Mouse (Mus musculus): ENCODE measurements around the gene Glipr2.
A peak's percentile ranks its signal among the peaks of the same experiment; 100 is the strongest.

Glipr2 gene

DNA sequence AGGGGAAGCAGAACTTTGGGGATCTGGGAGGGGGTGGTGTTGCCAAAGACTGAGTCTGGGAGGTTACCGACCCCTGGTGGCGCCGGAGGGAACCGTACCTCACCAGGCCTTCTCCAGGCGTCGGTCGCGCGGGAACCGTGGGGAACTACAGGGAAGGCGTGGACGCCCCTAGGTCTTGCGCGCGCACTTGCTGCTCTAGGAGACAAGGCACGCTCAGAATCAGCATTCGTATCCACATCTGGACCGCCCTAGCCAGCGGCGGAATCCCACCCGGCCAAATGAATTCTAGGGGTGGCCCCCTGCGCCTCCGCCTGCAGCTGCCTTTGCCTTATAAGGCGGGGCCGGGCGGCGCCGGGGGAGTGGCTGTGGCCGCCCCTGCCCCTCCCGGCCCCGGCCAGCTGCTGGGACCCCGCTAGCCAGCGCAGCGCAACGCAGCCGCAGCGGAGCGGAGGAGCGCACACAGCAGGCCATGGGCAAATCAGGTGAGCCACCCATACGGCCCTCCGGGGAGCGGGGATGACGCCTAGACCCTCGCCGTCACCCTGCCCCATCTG, at the start of gene Glipr2:
Gene Glipr2 (plus strand): TSS at position 110 of the 554 bp plus-strand sequence.
- peak; percentile 86 for DNase-seq (ENCODE audit: low read depth)

GRCm38 (mm10) chr4:43918221-43918620, 39.0 kb upstream of the Glipr2 start:
- no peak for DNase-seq (ENCODE audit: low read depth)

DNA sequence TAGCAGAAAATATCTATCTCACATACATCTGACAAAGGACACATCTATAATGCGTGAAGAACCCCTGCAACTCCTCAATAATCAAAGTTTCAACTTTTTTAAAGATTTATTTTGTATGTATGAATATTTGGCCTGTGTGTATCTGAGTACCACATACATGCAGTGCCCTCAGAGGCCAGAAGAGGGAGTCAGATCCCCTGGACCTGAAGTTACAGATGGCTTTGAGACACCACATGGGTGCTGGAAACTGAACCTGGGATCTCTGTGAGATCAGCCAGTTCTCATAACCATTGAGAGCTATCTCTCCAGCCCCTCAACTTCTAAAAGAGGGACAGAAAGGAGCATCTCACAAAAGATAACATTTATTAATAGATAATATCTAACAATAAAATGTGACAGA, 36.6 kb upstream of the Glipr2 start:
- peak; percentile 8 for DNase-seq (ENCODE audit: low read depth)

DNA sequence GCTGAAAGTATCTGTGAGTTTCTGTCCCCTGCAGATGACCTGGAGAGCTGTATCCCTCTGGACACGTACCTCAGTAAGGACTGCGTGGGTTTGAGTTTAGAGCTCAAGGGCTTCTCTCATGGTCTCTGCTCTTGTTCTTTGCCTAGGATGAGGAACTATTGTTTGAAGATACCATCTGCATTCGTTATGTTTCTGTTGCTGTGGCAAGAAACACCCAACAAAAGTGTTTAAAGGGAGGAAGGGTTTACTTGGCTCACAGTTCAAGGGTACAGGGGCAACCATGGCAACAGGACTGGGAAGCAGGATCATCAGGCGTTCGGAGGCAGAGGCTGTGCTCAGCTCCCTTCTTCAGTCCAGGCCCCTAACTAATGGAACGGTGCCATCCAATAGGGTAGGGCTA, 32.1 kb upstream of the Glipr2 start:
- DNase-seq (ENCODE audit: low read depth), result no peak

GRCm38 (mm10) chr4:43925779-43926178, 31.4 kb upstream of the Glipr2 start:
- DNase-seq (ENCODE audit: low read depth), result peak; percentile 74

- peak; percentile 40 for DNase-seq (ENCODE audit: low read depth)
Observed at GRCm38 (mm10) chr4:43927826-43928225, 29.4 kb upstream of the Glipr2 start.

- DNase-seq (ENCODE audit: low read depth), result no peak
Observed at GRCm38 (mm10) chr4:43931877-43932276, 25.3 kb upstream of the Glipr2 start.

- no peak for DNase-seq (ENCODE audit: low read depth)
Observed at GRCm38 (mm10) chr4:43936186-43936585, 21.0 kb upstream of the Glipr2 start.

DNA sequence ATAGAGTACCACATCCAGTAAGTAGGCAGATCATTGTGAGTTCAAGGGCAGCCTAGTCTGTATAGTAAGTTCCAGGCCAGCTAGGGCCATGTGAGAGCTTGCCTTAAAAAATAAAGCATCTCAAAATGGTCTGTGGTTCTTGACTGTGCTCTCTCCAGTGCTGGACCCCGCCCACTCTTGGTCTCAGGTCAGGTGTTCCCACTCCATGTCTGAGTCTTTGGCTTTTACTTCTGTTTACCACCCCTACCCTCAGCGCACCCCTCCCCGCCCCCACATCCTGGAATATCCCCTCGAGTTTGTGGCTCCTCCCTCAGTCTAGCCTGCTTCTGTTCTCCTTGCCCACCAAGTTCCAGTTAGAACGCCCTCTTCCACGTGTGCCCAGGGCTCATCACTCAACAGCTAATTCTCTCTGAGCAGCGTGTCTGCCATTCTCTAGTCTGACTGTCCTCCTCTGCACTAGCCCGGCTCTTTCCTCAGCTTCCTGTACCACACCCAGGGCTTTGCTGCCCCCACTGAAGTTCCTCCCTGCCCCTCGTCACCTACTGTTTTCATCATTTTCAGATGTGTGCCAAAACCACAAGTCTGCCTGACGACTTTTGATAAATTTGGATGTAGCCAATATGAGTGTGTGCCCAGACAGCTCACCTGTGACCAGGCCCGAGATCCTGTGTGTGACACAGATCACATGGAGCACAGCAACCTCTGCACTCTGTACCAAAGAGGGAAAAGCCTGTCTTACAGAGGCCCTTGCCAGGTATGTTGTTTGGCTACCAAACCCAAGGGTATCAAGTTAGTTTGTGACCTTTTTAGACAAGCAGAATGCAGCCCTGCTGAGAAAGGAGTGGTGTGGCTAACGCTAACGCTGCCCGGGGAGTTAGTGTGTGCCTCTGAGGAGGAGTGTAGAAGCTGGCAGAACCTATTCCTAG, 20.2 kb upstream of the Glipr2 start:
- DNase-seq (ENCODE audit: low read depth), result no peak

DNA sequence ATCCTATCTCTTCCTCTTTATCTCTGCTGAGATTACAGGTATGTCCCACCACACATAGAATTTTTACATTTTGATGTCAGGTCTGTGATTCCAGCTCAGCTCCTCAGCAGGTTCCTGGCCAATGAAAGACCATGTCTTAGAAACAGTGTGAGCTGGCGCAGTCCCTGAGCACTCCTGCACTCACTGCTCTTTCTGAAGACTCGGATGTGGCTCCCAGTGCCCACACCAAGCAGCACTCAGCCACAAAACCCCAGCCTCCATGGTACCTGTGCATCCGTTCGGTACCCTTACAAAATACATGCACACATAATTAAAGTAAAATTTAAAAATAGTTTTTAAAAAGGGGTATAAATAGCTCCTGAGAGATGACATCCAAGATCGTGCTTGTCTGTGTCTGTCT, 15.9 kb upstream of the Glipr2 start:
- no peak for DNase-seq (ENCODE audit: low read depth)

GRCm38 (mm10) chr4:43942421-43942820, 14.8 kb upstream of the Glipr2 start:
- no peak for DNase-seq (ENCODE audit: low read depth)

GRCm38 (mm10) chr4:43947571-43947970, 9.6 kb upstream of the Glipr2 start:
- DNase-seq (ENCODE audit: low read depth), result no peak

- DNase-seq (ENCODE audit: low read depth), result no peak
Observed at GRCm38 (mm10) chr4:43957846-43958461, 753 bp downstream of the Glipr2 start.

DNA sequence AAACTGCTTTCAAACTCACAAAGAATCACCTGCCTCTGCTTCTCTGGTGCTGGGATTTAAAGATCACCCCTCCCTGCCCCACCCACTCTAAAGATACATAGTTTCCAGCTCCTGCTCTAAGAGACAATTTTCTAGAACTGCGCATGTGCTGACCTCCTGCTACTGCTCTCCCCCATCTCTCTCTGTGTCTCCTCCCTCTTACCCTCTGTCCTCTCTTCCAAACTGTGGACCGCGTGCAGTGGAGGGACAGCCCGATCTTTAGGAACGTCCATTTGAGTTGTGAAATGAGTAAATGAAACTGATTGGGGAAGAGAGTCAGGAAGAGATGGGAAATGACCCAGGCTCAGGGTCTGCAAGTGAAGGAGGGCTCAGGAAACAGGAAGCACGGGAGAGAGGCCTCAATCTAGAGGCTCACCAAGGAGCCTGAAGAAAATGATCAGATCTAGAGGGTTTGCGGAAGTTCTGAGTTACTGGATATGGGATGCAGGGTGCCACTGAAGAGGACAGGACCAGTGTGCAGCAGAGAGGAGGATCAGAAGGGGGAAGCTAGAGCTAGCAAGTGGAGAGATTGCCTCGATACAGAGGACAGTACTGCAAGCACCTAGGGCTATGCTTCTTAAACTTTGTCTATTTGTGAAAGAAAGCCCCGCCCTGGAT, 2.5 kb downstream of the Glipr2 start:
- peak; percentile 48 for DNase-seq (ENCODE audit: low read depth)

GRCm38 (mm10) chr4:43960207-43960606, 3.0 kb downstream of the Glipr2 start:
- DNase-seq (ENCODE audit: low read depth), result peak; percentile 70

GRCm38 (mm10) chr4:43964326-43964833, 7.2 kb downstream of the Glipr2 start:
- DNase-seq (ENCODE audit: low read depth), result peak; percentile 74

- no peak for DNase-seq (ENCODE audit: low read depth)
Observed at GRCm38 (mm10) chr4:43964951-43965684, 7.9 kb downstream of the Glipr2 start.

DNA sequence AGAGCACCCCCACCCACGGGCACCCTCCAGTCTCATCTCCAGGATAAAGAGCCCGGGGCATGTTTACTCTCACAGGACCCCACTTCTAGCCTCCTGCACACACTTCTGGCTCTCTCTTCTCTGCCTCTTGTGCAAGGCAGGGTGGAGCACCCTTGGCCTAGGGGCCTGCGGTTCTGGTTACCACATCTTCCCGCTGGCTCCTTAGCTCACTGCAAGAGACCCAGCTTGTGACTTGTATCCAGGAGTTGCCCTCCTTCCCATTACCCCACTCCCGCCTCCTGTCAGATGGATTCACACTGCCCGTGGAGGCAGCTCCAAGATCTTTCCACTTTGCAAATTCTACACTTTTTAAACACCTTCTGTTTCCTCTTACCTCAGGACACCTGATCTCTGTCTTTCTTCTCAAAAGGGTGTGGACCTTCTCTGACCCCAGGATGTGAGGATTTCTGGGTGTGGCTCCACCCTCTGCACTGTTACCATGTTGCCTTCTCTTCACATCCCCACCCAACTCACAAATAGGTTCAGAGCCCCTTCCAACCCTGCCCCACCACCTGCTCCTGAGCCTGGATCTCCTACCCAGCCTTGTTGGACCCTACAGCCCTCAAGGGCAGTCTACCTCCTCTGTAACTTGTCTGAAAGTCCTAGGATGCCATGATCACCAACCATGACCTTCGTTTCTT, 8.8 kb downstream of the Glipr2 start:
- no peak for DNase-seq (ENCODE audit: low read depth)

- no peak for DNase-seq (ENCODE audit: low read depth)
Observed at GRCm38 (mm10) chr4:43968650-43969049, 11.4 kb downstream of the Glipr2 start.

- no peak for DNase-seq (ENCODE audit: low read depth)
Observed at GRCm38 (mm10) chr4:43969373-43969772, 12.2 kb downstream of the Glipr2 start.
